Mouse (Mus musculus) midbrain, embryonic 16.5 days (tissue): ENCODE measurements around the gene Add2. TPM values are rescaled to one million over a fixed set of nuclear protein-coding genes. Genes with fewer than 3 reads are reported as not detected.

Experiments used
- ATAC-seq: fragments of 200-750 bp; cut with Nextera tagmentation; 2 replicates; pipeline ENCODE4 v1.8.0; 2017; ENCODE audit warnings: moderate TSS enrichment
- H3K27ac ChIP-seq: fragments of 300-500 bp; sonication (generic); 2 replicates; pipeline ENCODE4 v1.5.1; 2014; ENCODE audit warnings: mild to moderate bottlenecking, low read length, mixed read lengths
- H3K27me3 ChIP-seq: fragments of 300-500 bp; sonication (generic); 2 replicates; pipeline ENCODE4 v1.6.1; 2014; ENCODE audit warnings: low read depth, low read length, mixed read lengths; ENCODE audit not compliant: control insufficient read depth, insufficient read depth
- H3K36me3 ChIP-seq: fragments of 300-500 bp; sonication (generic); 2 replicates; pipeline ENCODE4 v1.6.1; 2014; ENCODE audit warnings: mild to moderate bottlenecking, low read length, moderate library complexity, mixed read lengths; ENCODE audit not compliant: control insufficient read depth, insufficient read depth
- H3K4me1 ChIP-seq: fragments of 300-500 bp; sonication (generic); 2 replicates; pipeline ENCODE4 v1.6.1; 2014; ENCODE audit warnings: mild to moderate bottlenecking, low read length, mixed read lengths; ENCODE audit not compliant: control insufficient read depth, insufficient read depth
- H3K4me2 ChIP-seq: fragments of 300-500 bp; sonication (generic); 2 replicates; pipeline ENCODE4 v1.6.1; 2014; ENCODE audit warnings: mild to moderate bottlenecking, low read length, mixed read lengths
- H3K4me3 ChIP-seq: fragments of 300-500 bp; sonication (generic); 2 replicates; pipeline ENCODE4 v1.5.1; 2014; ENCODE audit warnings: low read depth, mild to moderate bottlenecking, low read length, moderate library complexity, mixed read lengths
- H3K9ac ChIP-seq: fragments of 300-500 bp; sonication (generic); 2 replicates; pipeline ENCODE4 v1.6.1; 2014; ENCODE audit warnings: low read depth, low read length, mixed read lengths
- H3K9me3 ChIP-seq: fragments of 300-500 bp; sonication (generic); replicated peaks from 2 replicates; pipeline ENCODE4 v1.6.1; 2014; ENCODE audit warnings: mild to moderate bottlenecking, low read length, mixed read lengths; ENCODE audit not compliant: control insufficient read depth, poor library complexity, severe bottlenecking
- WGBS: fragments of 180-500 bp; shearing (Covaris S2); extraction: QIAGEN DNeasy Blood & Tissue Kit; methylation state at CpG from one replicate; pipeline ENCODE4 v1.1.7; 2014; 5-methylcytosine and 5-hydroxymethylcytosine counted together
- polyA plus RNA-seq: library from polyadenylated mRNA; unstranded; fragments of >200 nt; fragmentation: Nextera tagmentation; extraction: Ambion mirVana; gene quantifications from 2 replicates; pipeline ENCODE4 v1.2.1, GENCODE M21; 2015

Gene Add2
- polyA plus RNA-seq, 1 experiment from 2014 or later: 166 TPM

GRCm38 (mm10) chr6:86103614-86104013 is 75.1 kb downstream of the Add2 start:
- peaks cover 43% of the 10 kb centered on the region for H3K36me3 ChIP-seq
- 84% methylated on average over 4 of the region's 4 CpGs for WGBS
- no peak for ATAC-seq

GRCm38 (mm10) chr6:86104719-86105118 is 76.2 kb downstream of the Add2 start:
- no peak overlapping the region for H3K27ac ChIP-seq
- no peaks in the 10 kb centered on the region for H3K27me3 ChIP-seq
- H3K4me1 ChIP-seq: peaks cover 4% of the 10 kb centered on the region; the same call in 1 of the 2 replicates
- no peak overlapping the region for H3K4me2 ChIP-seq
- WGBS: 66% methylated on average over 4 of the region's 4 CpGs
- no peak overlapping the region for H3K4me3 ChIP-seq
- no peak overlapping the region for H3K9ac ChIP-seq
- H3K9me3 ChIP-seq: no peaks in the 10 kb centered on the region
- peaks cover 44% of the 10 kb centered on the region for H3K36me3 ChIP-seq
- ATAC-seq: no peak

More at GRCm38 (mm10) chr6:86103614-86104013, 75.1 kb downstream of the Add2 start:
- Histone ChIP-seq H3K27ac (0 out of 2 replicates have a peak overlapping the region, but pooled peaks have one; percentile 28), H3K4me2 (no peak overlapping the region), H3K4me1 (peaks cover 4% of the 10 kb centered on the region; the same call in 1 of the 2 replicates), H3K9me3 (no peaks in the 10 kb centered on the region), H3K9ac (peak overlapping the region; percentile 14; the same call in 1 of the 2 replicates), H3K4me3 (no peak overlapping the region), H3K27me3 (no peaks in the 10 kb centered on the region)

- no peak overlapping the region for H3K4me2 ChIP-seq
These were observed 77.6 kb downstream of the Add2 start for GRCm38 (mm10) chr6:86106045-86106444.

GRCm38 (mm10) chr6:86107101-86107500 is 78.6 kb downstream of the Add2 start:
- H3K36me3 ChIP-seq: peaks cover 62% of the 10 kb centered on the region
- 90% methylated on average over 4 of the region's 4 CpGs for WGBS
- no peak overlapping the region for H3K4me2 ChIP-seq
- peaks cover 4% of the 10 kb centered on the region; the same call in 1 of the 2 replicates for H3K4me1 ChIP-seq
- no peak overlapping the region for H3K9ac ChIP-seq
- no peak for ATAC-seq
- no peaks in the 10 kb centered on the region for H3K27me3 ChIP-seq
- H3K27ac ChIP-seq: no peak overlapping the region
- H3K4me3 ChIP-seq: no peak overlapping the region
- no peaks in the 10 kb centered on the region for H3K9me3 ChIP-seq

More at GRCm38 (mm10) chr6:86106045-86106444, 77.6 kb downstream of the Add2 start:
- Histone ChIP-seq H3K27ac (no peak overlapping the region), H3K36me3 (peaks cover 52% of the 10 kb centered on the region), H3K9ac (no peak overlapping the region), H3K27me3 (no peaks in the 10 kb centered on the region), H3K4me3 (no peak overlapping the region), H3K9me3 (no peaks in the 10 kb centered on the region), H3K4me1 (peaks cover 4% of the 10 kb centered on the region; the same call in 1 of the 2 replicates)
- 81% methylated on average over 12 of the region's 12 CpGs for WGBS
- no peak for ATAC-seq

GRCm38 (mm10) chr6:86115843-86116242 is 87.4 kb downstream of the Add2 start:
- no peak overlapping the region for H3K9ac ChIP-seq
- 95% methylated on average over 3 of the region's 3 CpGs for WGBS
- no peak overlapping the region for H3K27ac ChIP-seq
- ATAC-seq: no peak
- peaks cover 44% of the 10 kb centered on the region for H3K36me3 ChIP-seq
- H3K4me3 ChIP-seq: no peak overlapping the region
- H3K4me1 ChIP-seq: no peaks in the 10 kb centered on the region
- no peak overlapping the region for H3K4me2 ChIP-seq
- H3K9me3 ChIP-seq: no peaks in the 10 kb centered on the region
- no peaks in the 10 kb centered on the region for H3K27me3 ChIP-seq

- no peak for ATAC-seq
- H3K4me2 ChIP-seq: no peak overlapping the region
These were observed 94.6 kb downstream of the Add2 start for GRCm38 (mm10) chr6:86123057-86123456.

GRCm38 (mm10) chr6:86125761-86126160 is 97.3 kb downstream of the Add2 start:
- H3K4me3 ChIP-seq: no peak overlapping the region
- no peaks in the 10 kb centered on the region for H3K9me3 ChIP-seq
- no peaks in the 10 kb centered on the region for H3K36me3 ChIP-seq
- no peak overlapping the region for H3K9ac ChIP-seq
- H3K27ac ChIP-seq: no peak overlapping the region
- 83% methylated on average over 4 of the region's 4 CpGs for WGBS
- no peak for ATAC-seq
- H3K4me1 ChIP-seq: peaks cover 4% of the 10 kb centered on the region
- H3K27me3 ChIP-seq: no peaks in the 10 kb centered on the region
- no peak overlapping the region for H3K4me2 ChIP-seq

More at GRCm38 (mm10) chr6:86123057-86123456, 94.6 kb downstream of the Add2 start:
- H3K27me3 ChIP-seq: no peaks in the 10 kb centered on the region
- no peak overlapping the region for H3K9ac ChIP-seq
- no peak overlapping the region for H3K4me3 ChIP-seq
- 89% methylated on average over 4 of the region's 4 CpGs for WGBS
- peaks cover 4% of the 10 kb centered on the region for H3K4me1 ChIP-seq
- H3K27ac ChIP-seq: no peak overlapping the region
- peaks cover 16% of the 10 kb centered on the region for H3K36me3 ChIP-seq
- H3K9me3 ChIP-seq: no peaks in the 10 kb centered on the region

GRCm38 (mm10) chr6:86126953-86127581 is 98.6 kb downstream of the Add2 start:
- peak; percentile 54 for ATAC-seq
- no peaks in the 10 kb centered on the region for H3K36me3 ChIP-seq
- no peaks in the 10 kb centered on the region for H3K9me3 ChIP-seq
- no peaks in the 10 kb centered on the region for H3K27me3 ChIP-seq
- H3K9ac ChIP-seq: no peak overlapping the region
- peaks cover 4% of the 10 kb centered on the region for H3K4me1 ChIP-seq
- no peak overlapping the region for H3K4me3 ChIP-seq
- H3K27ac ChIP-seq: no peak overlapping the region; the same call in 1 of the 2 replicates
- WGBS: 59% methylated on average over 2 of the region's 2 CpGs
- no peak overlapping the region for H3K4me2 ChIP-seq

- no peak overlapping the region for H3K4me2 ChIP-seq
- H3K9me3 ChIP-seq: no peaks in the 10 kb centered on the region
- no peaks in the 10 kb centered on the region for H3K27me3 ChIP-seq
- H3K36me3 ChIP-seq: no peaks in the 10 kb centered on the region
- H3K9ac ChIP-seq: no peak overlapping the region
- WGBS: 53% methylated on average over 4 of the region's 4 CpGs
- H3K27ac ChIP-seq: no peak overlapping the region
- H3K4me1 ChIP-seq: peaks cover 4% of the 10 kb centered on the region
- H3K4me3 ChIP-seq: no peak overlapping the region
- ATAC-seq: no peak
These were observed 100.0 kb downstream of the Add2 start for GRCm38 (mm10) chr6:86128504-86128903.
